Mouse (Mus musculus): ENCODE measurements at regions not wholly inside any gene's neighbourhood (a gene's known extent, or its start where the extent isn't known, plus 50 kb on each side); places are given as distances from the start of the nearest gene placed in this dataset.
A peak's percentile ranks its signal among the peaks of the same experiment; 100 is the strongest.

DNA sequence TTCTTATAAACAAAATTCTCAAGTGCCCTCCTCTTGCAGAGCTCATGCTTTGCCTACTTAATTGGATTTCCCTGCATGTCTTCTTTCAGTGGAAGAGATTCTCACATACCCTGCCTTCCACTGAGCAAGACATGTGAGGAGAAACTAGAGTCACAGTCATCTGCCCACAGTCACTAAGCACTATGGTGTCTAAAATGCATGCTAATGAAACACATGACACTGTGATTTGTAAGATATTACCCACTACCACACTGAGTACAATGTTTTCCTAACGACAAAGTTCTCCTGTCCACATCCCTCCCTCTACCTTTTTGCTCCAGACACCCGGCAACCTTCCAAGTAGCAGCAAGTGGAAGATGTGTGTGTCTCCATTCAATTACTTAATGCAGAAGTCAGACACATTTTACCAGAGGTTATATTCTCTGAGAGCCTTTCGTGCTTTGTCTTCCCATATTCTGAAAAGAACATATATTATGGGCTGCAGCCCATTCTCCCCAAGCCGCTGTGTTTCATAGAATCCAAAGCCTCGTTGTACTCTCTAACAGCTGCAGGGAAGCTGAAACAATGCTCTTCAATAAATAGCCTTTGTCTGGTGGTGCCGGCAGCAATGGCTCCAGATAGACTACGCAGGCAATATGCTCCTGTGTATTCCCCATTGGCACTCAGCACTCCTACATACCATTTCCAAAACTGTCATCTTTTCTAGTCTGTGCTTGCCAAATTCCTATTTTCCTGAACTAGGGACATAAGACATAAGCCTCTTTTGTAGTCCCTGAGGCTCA is 670.7 kb downstream of the Poteg start:
- ATAC-seq (ENCODE audit: low TSS enrichment), result peak; percentile 96

GRCm38 (mm10) chr8:28125021-28125420 is 677.6 kb downstream of the Poteg start:
- ATAC-seq (ENCODE audit: low TSS enrichment), result no peak

DNA sequence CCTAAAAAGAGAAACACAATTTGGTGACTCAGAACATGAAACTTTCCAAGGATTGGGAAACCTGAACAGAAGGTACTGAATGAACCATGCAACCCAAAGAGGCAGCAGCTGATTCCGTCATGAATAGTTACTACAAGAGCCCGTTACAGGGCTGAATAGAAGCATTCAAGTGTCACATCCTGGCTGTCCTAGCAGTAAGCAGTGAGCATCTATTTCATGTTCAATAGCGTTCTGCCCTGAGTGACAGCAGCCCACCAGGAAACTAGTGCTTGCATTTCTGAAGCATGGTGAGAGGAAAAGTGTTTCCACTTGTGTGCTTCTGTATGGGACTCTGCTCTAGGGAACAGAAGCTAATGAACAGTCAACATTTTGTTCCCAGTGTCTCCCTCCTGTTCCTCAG is 694.4 kb downstream of the Poteg start:
- no peak for ATAC-seq (ENCODE audit: low TSS enrichment)

- peak; percentile 97 for ATAC-seq (ENCODE audit: low TSS enrichment)
Measured at GRCm38 (mm10) chr8:28148599-28149452, 701.4 kb downstream of the Poteg start.

DNA sequence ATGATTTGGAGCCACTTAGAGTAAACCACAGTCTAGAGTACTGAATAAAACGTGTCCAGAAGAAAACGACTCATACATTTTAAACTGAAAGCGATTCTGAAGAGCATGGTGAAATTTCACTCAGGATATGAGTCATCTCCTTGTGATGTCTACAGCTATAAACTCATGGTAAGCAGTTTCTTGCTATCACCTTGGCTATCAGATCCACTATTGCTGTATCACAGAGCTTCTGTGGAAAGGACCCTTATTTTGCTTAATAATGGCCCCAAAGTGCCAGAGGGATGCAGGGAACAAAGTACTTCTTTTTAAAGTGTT is 701.9 kb downstream of the Poteg start:
- ATAC-seq (ENCODE audit: low TSS enrichment), result peak; percentile 70

DNA sequence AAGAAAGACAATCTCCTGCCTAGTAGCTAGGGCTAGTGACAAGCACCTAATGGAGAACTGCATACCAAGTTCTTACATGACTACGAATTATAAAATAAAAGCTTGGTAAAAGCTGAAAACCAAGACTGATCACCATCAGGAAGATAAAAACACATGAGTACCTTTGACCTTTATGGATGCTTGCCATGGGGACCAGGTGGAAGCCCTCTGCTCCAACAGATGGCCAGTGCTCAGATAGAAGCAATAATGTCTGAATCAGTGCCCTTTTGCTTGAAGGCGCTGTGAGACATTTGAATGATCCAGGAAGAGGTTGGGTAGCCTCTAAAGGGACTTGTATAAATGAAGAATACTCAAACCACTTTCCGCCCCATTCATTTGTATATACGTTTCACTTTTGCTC is 713.2 kb downstream of the Poteg start:
- ATAC-seq (ENCODE audit: low TSS enrichment), result no peak

DNA sequence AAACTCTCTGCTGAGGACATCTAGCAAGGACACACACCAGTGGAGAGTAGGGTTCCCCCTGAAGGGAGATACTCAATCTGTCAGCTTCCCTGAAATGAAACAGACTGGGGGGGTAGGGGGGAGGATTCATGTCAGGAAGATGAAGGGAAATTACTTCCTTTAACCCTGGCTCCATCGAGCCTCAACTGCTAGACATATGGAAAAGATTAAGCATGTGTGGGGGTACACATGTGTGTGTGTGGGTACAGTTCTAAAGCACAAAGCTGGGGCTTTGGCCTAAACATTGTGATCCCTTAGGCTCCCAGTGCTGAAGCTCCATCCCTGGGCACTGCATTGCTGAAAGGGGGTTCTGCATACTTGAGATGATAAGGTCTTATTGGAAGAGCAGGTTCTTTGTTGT is 720.6 kb downstream of the Poteg start:
- no peak for ATAC-seq (ENCODE audit: low TSS enrichment)

DNA sequence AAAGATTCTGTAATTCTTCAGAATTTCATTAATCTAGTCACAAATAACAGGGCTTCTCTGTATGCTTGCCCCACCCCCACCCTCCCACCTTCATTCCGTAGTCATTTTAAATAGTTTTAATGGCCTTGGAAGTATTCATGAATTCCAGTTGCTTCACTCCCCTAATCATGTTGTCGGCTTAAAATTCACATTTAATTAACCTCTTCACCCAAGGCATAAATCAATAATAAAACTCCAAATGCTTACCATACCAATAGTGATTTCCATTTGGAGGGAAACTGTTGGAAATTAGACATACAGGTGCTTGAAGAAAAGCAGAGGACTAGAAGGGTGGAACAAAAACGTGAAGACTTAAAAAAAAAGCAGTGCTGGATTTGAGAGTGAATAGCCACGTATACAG is 724.0 kb downstream of the Poteg start:
- no peak for ATAC-seq (ENCODE audit: low TSS enrichment)

DNA sequence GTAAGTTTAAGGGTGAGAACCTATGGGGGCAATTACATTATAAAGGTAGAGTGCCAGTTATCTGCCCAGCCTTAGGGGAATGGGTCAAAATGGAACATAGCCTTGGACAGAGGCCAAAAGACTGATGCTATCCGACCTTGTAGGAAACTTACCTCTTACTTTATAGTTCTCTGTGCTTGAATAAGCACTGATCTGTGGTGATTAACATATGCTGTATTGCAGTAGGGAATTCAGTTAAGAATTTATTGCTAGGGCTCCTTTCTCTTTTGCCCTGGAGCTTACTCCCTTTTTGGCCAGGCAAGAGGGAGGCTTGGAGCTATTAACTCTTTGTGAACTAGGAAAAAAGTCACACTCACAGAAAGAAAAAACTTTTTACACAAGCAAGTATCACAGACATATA is 748.5 kb downstream of the Poteg start:
- ATAC-seq (ENCODE audit: low TSS enrichment), result no peak

GRCm38 (mm10) chr8:28235562-28235961 is 788.1 kb downstream of the Poteg start:
- no peak for ATAC-seq (ENCODE audit: low TSS enrichment)

- ATAC-seq (ENCODE audit: low TSS enrichment), result no peak
Measured at GRCm38 (mm10) chr8:28239411-28239810, 791.9 kb downstream of the Poteg start.

DNA sequence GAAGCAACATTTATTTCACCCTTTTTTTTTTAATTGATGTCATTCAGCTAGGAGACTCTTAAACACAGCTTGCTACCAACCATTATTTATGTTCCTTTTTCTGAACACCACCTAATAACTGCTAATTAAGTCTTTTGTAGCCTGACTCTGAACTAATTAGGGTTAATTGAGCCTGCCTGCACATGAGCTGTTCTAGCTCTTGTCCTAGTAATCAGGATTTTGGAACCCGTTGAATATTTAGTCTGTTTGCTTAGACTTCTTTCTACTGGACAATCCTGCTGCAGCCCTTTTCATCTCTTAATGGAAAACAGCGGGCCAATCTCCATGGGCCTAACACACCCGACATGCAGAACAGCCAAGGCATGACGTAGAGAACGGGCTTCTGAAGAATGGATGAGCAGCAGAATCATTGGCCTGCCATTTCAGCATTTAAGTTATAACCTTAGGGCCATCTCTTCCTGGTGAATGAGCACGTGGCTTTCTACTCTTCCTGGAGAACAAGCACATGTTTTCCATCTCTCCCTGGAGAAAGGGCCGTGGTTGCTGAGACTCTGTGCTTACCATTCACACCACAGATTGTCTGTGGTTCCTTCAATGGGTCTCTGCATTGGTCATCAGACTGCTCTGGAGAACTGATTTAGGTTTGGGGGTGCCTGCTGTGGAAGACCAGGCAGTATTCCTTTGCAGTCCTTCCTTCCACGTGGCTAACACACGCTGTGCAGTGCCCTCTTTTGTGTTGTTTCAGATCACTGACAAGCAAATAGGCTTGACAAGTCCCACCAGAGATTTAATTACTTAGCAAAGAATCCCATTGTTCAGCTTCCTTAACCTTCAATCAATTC is 805.1 kb downstream of the Poteg start:
- ATAC-seq (ENCODE audit: low TSS enrichment), result peak; percentile 41

- no peak for ATAC-seq (ENCODE audit: low TSS enrichment)
Measured at GRCm38 (mm10) chr8:28267277-28267676, 819.8 kb downstream of the Poteg start.

DNA sequence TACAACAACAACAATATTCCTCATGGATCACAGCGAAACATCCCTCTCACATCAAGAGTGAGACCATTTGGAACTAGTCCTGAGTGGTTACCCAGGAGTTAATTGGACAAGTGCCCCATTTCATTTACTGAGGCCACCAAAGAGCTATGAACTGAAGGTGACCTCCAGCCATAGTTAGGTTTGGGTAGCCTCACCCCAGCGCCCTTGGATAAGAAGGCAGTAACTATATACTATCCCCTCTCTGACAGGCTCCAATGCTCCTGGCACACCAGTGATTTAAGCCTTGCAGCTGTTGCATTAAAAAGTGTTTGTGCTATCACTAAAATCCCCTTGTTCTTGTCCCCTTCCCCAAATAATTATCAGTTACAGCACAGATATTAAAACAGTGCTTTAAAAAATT is 836.8 kb downstream of the Poteg start:
- ATAC-seq (ENCODE audit: low TSS enrichment), result no peak

DNA sequence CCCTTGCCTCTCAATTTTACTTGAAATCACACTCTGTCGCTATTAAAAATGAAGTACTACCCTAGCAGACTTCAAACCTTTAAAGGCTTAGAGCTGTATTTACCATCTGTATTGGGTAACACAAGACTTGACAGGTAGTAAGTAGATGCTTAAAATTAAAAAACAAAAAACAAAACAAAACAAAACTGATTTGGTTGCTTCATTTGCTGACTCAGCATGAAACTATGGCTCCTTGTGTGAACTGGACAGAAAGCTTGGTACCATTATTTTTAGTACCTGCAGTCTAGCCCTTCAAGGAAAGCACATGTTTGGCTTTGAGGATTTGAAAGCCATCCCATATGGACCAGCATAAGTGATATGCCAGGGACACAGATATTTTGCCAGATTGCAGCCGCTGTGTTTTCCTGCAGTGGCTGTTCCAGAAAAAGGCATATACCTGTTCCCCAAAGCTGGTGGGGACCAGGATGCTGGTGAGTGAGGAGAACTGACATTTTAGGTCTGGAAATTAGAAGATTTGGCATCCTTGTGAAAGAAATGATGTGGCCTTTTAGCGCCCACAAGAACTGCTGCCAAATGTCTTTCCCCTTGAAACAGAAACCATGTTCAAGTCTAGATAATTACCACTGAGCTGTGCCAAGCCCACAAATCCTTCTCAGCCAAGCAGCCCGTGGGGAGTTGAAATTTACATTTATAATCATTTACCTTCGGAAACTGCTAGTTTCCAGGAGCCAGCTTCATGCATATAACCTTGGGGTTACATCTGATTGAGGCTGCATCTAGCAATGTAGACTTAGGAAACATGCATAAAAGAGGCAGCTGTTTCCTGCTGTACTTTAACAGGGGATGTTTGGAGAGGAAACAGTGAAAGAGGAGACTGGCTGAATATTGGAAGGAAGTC is 851.7 kb downstream of the Poteg start:
- ATAC-seq (ENCODE audit: low TSS enrichment), result peak; percentile 80

DNA sequence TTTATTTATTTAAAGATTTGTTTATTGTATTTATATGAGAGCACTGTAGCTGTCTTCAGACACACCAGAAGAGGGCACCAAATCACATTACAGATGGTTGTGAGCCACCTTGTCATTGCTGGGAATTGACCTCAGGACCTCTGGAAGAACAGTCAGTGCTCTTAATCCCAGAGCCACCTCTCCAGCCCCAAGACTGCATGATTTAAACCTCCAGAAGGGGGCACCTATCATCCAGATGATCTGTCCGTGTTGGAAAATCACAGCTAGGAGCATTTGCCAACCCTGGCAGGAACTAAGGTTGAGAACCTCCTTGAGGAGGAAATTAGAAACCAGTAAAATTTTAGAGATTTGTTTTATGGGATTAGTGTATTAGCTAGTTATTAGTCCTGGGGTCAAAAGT is 869.6 kb downstream of the Poteg start:
- no peak for ATAC-seq (ENCODE audit: low TSS enrichment)

DNA sequence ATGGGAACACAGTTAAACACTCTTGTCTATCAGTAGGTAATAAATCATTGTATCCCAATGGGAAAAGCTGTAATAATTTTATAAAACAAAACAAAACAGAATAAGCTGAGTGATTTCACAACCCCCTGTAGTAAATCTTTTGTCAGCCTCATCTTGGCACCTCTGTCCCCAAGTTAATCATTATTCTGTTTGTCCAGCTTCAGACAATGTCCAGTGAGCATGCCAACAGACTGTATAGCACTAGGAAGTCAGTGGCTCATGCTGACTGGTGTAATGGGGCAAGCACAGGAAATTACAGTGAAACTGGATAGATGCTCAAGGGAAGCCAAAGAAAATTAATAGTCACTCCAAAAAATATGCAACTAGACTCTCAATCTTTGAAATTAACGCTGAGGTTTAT is 885.9 kb downstream of the Poteg start:
- no peak for ATAC-seq (ENCODE audit: low TSS enrichment)

GRCm38 (mm10) chr8:28337484-28337883 is 890.0 kb downstream of the Poteg start:
- ATAC-seq (ENCODE audit: low TSS enrichment), result peak; percentile 68

DNA sequence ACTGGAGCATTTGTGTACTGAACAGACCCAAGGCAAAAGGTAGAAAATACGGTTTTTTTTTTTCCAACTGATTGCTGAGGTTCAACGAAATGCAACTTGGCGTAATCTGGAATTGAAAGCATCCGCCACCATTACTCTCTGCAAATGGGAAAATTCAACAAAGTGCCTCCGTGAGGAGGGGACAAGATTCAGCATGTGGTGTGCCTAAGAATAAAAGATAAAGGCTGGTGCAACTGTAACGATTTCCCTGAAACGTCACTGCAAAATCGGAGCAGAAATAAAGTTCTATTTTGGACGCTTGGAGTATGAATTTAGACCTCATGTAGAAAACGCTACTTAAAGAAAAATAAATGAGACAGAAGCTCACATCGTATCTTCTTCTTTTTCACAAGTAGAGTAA is 893.8 kb downstream of the Poteg start:
- ATAC-seq (ENCODE audit: low TSS enrichment), result peak; percentile 83

GRCm38 (mm10) chr8:28366470-28366869 is 919.0 kb downstream of the Poteg start:
- ATAC-seq (ENCODE audit: low TSS enrichment), result no peak

GRCm38 (mm10) chr8:28367361-28367760 is 919.9 kb downstream of the Poteg start:
- no peak for ATAC-seq (ENCODE audit: low TSS enrichment)
